Mouse (Mus musculus) lung, postnatal 0 days (tissue): ENCODE measurements around the gene Adad2. TPM values are rescaled to one million over a fixed set of nuclear protein-coding genes. Genes with fewer than 3 reads are reported as not detected.

Experiments used
- ATAC-seq: fragments of 200-750 bp; cut with Nextera tagmentation; 2 replicates; pipeline ENCODE4 v1.8.0; 2017; ENCODE audit warnings: moderate library complexity
- DNase-seq: peaks from one replicate; pipeline ENCODE4 v3.0.0-alpha.2; 2016; ENCODE audit warnings: low spot score
- H3K27ac ChIP-seq: fragments of 300-500 bp; sonication (generic); 2 replicates; pipeline ENCODE4 v1.5.1; 2014; ENCODE audit warnings: antibody characterized with exemption, mild to moderate bottlenecking, low read length, mixed read lengths
- H3K27me3 ChIP-seq: fragments of 300-500 bp; sonication (generic); replicated peaks from 2 replicates; pipeline ENCODE4 v1.6.1; 2014; ENCODE audit warnings: low read length, mixed read lengths; ENCODE audit not compliant: insufficient read depth
- H3K36me3 ChIP-seq: fragments of 300-500 bp; sonication (generic); 2 replicates; pipeline ENCODE4 v1.6.1; 2014; ENCODE audit warnings: low read length, mixed read lengths; ENCODE audit not compliant: insufficient read depth
- H3K4me1 ChIP-seq: fragments of 300-500 bp; sonication (generic); 2 replicates; pipeline ENCODE4 v1.6.1; 2014; ENCODE audit warnings: antibody characterized with exemption, low read depth, low read length, mixed read lengths; ENCODE audit not compliant: insufficient read depth
- H3K4me2 ChIP-seq: fragments of 300-500 bp; sonication (generic); replicated peaks from 2 replicates; pipeline ENCODE4 v1.6.1; 2014; ENCODE audit warnings: low read depth, mild to moderate bottlenecking, low read length, moderate library complexity, mixed read lengths
- H3K4me3 ChIP-seq: fragments of 300-500 bp; sonication (generic); 2 replicates; pipeline ENCODE4 v1.5.1; 2014; ENCODE audit warnings: low read depth, low read length
- H3K9ac ChIP-seq: fragments of 300-500 bp; sonication (generic); replicated peaks from 2 replicates; pipeline ENCODE4 v1.6.1; 2014; ENCODE audit warnings: low read depth, mild to moderate bottlenecking
- H3K9me3 ChIP-seq: fragments of 300-500 bp; sonication (generic); 2 replicates; pipeline ENCODE4 v1.6.1; 2016; ENCODE audit warnings: low read length, mixed read lengths
- CTCF ChIP-seq: IDR thresholded peaks from 2 replicates; pipeline ENCODE4 v1.5.1; 2016; ENCODE audit warnings: antibody characterized with exemption, mild to moderate bottlenecking
- EP300 ChIP-seq: IDR thresholded peaks from 2 replicates; pipeline ENCODE4 v1.6.1; 2016; ENCODE audit warnings: antibody characterized with exemption, mild to moderate bottlenecking, control low read depth
- WGBS: fragments of 180-500 bp; shearing (Covaris S2); extraction: QIAGEN DNeasy Blood & Tissue Kit; methylation state at CpG from one replicate; pipeline ENCODE4 v1.1.7; 2014; 5-methylcytosine and 5-hydroxymethylcytosine counted together
- polyA plus RNA-seq: library from polyadenylated mRNA; unstranded; fragments of >200 nt; fragmentation: Nextera tagmentation; extraction: Ambion mirVana; gene quantifications from 2 replicates; pipeline ENCODE4 v1.2.1, GENCODE M21; 2015

The Adad2 gene
- polyA plus RNA-seq: not detected in 2 replicates

GRCm38 (mm10) chr8:119612471-119612870 is at the start of gene Adad2:
Adad2 (plus strand) TSS chr8:119612747.
- H3K4me3 ChIP-seq: no peak within 1 kb of the TSS
- H3K27ac ChIP-seq: no peak within 1 kb of the TSS
- DNase-seq (no peak), ATAC-seq (no peak)
- TF ChIP-seq CTCF (no peak), EP300 (no peak)
- no peaks in the 10 kb centered on the region for H3K9me3 ChIP-seq
- H3K4me2 ChIP-seq: no peak within 1 kb of the TSS
- WGBS: 80% methylated on average over 26 of the region's 26 CpGs
- H3K9ac ChIP-seq: no peak within 1 kb of the TSS
- H3K36me3 ChIP-seq: no peaks in the 10 kb centered on the region
- no peaks in the 10 kb centered on the region for H3K27me3 ChIP-seq
- H3K4me1 ChIP-seq: no peaks in the 10 kb centered on the region

GRCm38 (mm10) chr8:119563849-119564251 is 48.7 kb upstream of the Adad2 start:
- no peak overlapping the region for H3K27ac ChIP-seq
- no peak for ATAC-seq
- TF ChIP-seq EP300: no peak
- H3K27me3 ChIP-seq: no peaks in the 10 kb centered on the region
- no peaks in the 10 kb centered on the region for H3K9me3 ChIP-seq
- no peak overlapping the region for H3K4me3 ChIP-seq
- 94% methylated on average over 14 of the region's 14 CpGs for WGBS
- H3K4me1 ChIP-seq: no peaks in the 10 kb centered on the region
- DNase-seq: no peak
- H3K9ac ChIP-seq: no peak overlapping the region
- no peak overlapping the region for H3K4me2 ChIP-seq
- peaks cover 35% of the 10 kb centered on the region for H3K36me3 ChIP-seq

GRCm38 (mm10) chr8:119566367-119566766 is 46.2 kb upstream of the Adad2 start:
- no peak overlapping the region for H3K27ac ChIP-seq

GRCm38 (mm10) chr8:119568251-119568650 is 44.3 kb upstream of the Adad2 start:
- H3K9ac ChIP-seq: no peak overlapping the region
- no peak overlapping the region for H3K27ac ChIP-seq
- 78% methylated on average over 9 of the region's 9 CpGs for WGBS
- H3K27me3 ChIP-seq: no peaks in the 10 kb centered on the region
- H3K9me3 ChIP-seq: no peaks in the 10 kb centered on the region
- no peaks in the 10 kb centered on the region for H3K4me1 ChIP-seq
- TF ChIP-seq CTCF: no peak
- no peak for TF ChIP-seq EP300
- H3K4me2 ChIP-seq: no peak overlapping the region
- peaks cover 25% of the 10 kb centered on the region for H3K36me3 ChIP-seq
- DNase-seq (no peak), ATAC-seq (no peak)
- H3K4me3 ChIP-seq: no peak overlapping the region

More at GRCm38 (mm10) chr8:119566367-119566766, 46.2 kb upstream of the Adad2 start:
- Histone ChIP-seq H3K4me1 (no peaks in the 10 kb centered on the region), H3K4me2 (no peak overlapping the region), H3K4me3 (no peak overlapping the region), H3K9me3 (no peaks in the 10 kb centered on the region), H3K9ac (no peak overlapping the region), H3K27me3 (no peaks in the 10 kb centered on the region), H3K36me3 (peaks cover 35% of the 10 kb centered on the region)
- TF ChIP-seq EP300 (no peak), CTCF (no peak)
- no peak for DNase-seq
- 74% methylated on average over 11 of the region's 11 CpGs for WGBS
- ATAC-seq: no peak

GRCm38 (mm10) chr8:119568951-119569350 is 43.6 kb upstream of the Adad2 start:
- ATAC-seq (no peak), DNase-seq (no peak)
- no peak overlapping the region for H3K27ac ChIP-seq
- no peaks in the 10 kb centered on the region; the same call in 1 of the 2 replicates for H3K4me1 ChIP-seq
- no peaks in the 10 kb centered on the region for H3K27me3 ChIP-seq
- H3K4me2 ChIP-seq: no peak overlapping the region
- TF ChIP-seq CTCF (no peak), EP300 (no peak)
- WGBS: 65% methylated on average over 7 of the region's 7 CpGs
- H3K9ac ChIP-seq: no peak overlapping the region
- H3K4me3 ChIP-seq: no peak overlapping the region
- peaks cover 18% of the 10 kb centered on the region for H3K36me3 ChIP-seq
- no peaks in the 10 kb centered on the region for H3K9me3 ChIP-seq

GRCm38 (mm10) chr8:119569881-119570280 is 42.7 kb upstream of the Adad2 start:
- Histone ChIP-seq H3K4me3 (no peak overlapping the region), H3K4me2 (no peak overlapping the region), H3K27ac (no peak overlapping the region), H3K27me3 (no peaks in the 10 kb centered on the region), H3K9ac (no peak overlapping the region), H3K4me1 (no peaks in the 10 kb centered on the region; the same call in 1 of the 2 replicates), H3K36me3 (peaks cover 15% of the 10 kb centered on the region), H3K9me3 (no peaks in the 10 kb centered on the region)
- WGBS: 38% methylated on average over 4 of the region's 4 CpGs
- DNase-seq (no peak), ATAC-seq (no peak)
- TF ChIP-seq CTCF: no peak
- no peak for TF ChIP-seq EP300

- 72% methylated on average over 6 of the region's 6 CpGs for WGBS
- H3K9ac ChIP-seq: no peak overlapping the region
- DNase-seq (no peak), ATAC-seq (no peak)
- no peak for TF ChIP-seq EP300
- no peak for TF ChIP-seq CTCF
- H3K27me3 ChIP-seq: peaks cover 9% of the 10 kb centered on the region; the same call in 1 of the 2 replicates
- no peak overlapping the region for H3K27ac ChIP-seq
- H3K36me3 ChIP-seq: peaks cover 4% of the 10 kb centered on the region
- peaks cover 4% of the 10 kb centered on the region; the same call in 1 of the 2 replicates for H3K4me1 ChIP-seq
- no peak overlapping the region for H3K4me3 ChIP-seq
- no peaks in the 10 kb centered on the region for H3K9me3 ChIP-seq
- no peak overlapping the region for H3K4me2 ChIP-seq
Observed at GRCm38 (mm10) chr8:119571135-119571534, 41.4 kb upstream of the Adad2 start.
